Mouse (Mus musculus): ENCODE data around the gene Ctnnd2.

Ctnnd2 gene

GRCm38 (mm10) chr15:30550956-30551355 is 378.6 kb downstream of the Ctnnd2 start:
- DNase-seq = no peak

DNA sequence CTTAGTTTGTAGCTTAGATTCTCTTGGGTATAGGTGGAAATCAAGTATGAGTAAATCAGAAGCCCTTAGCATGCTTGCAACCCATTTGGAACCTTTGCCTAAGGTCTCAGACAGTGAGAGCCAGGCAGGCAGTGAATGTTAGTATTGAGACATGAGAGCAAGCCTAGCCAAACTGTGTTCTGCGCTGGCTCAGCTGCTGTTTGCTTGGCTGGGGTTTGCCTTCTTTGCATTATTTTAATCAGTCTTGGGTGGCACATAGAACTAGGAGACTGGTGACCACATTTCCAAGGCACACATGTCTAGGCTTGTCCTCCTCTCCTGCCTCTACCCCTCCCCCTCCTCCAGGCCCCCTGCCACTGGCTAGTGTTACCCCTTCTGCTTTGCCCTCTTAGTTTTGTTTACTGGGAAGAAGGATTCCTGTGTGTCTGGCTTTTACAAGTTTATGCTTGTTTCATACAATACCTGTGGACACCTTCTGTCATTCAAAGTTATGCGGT is 381.6 kb downstream of the Ctnnd2 start:
- no peak for DNase-seq

DNA sequence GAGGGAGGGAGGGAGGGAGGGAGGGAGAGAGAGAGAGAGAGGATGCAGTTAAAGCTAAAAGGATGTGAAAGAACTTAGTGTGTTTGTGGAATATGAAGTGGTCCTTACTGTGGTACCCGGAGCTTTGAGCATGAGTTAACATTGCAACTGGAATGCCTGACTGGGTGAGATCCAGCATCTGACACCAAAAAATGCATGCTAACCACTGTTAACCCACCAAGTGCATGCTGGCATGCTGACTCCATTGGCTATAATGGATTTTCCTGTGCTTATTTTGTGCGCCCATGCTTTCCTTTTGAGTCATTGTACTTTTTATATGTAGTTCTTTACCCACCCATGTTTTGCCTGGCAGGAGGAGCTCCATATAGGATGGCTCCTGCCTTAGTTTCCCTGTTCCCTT is 383.4 kb downstream of the Ctnnd2 start:
- DNase-seq = no peak

DNA sequence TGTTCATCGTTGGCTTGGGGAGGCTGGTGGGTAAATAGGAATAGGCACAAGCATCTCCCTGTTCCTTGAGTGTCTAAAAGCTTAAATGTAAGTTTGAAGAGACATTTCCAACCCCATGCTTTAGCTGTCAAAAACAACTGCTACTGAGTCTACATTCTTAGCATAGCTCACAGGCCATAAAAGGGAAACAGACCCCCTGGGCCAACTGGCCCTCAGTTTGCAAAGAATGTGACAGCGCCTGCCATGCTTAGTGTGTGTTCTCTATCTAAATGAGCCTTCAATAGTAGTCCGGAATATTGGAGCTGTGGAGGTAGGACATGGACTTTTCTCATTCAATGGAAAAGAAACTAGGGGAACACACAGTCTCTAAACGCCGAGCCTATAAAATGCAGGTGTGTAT is 390.0 kb downstream of the Ctnnd2 start:
- no peak for DNase-seq

GRCm38 (mm10) chr15:30564594-30564993 is 392.2 kb downstream of the Ctnnd2 start:
- DNase-seq = no peak

DNA sequence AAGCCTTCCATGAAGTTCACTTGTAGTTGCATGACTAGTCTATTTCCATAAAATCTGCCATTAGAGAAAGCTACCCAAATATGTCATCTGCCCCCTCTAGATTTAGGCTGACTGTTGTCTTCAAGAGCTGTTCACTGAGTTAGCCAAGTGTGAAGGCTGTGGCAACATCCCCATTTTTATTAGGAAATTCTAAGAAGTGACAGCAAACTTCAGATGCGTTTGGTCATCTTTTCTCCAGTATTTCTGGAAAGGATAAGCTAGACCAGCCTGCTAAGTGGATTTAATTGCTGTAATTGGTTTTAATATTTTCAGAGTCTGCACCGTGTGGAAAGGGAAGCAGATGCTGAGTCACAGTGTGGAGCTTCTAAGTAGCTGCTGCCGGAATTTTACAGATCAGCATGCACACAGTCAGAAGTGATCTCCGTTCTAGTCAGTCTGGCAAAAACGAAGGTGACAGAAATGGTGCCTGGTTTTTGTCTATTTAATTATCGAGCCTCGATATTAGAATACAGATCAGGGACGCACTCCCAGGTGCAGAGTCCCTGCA is 397.9 kb downstream of the Ctnnd2 start:
- DNase-seq = no peak

GRCm38 (mm10) chr15:30587446-30587845 is 415.1 kb downstream of the Ctnnd2 start:
- no peak for DNase-seq

- DNase-seq = no peak
Measured at GRCm38 (mm10) chr15:30590865-30591264, 418.5 kb downstream of the Ctnnd2 start.

DNA sequence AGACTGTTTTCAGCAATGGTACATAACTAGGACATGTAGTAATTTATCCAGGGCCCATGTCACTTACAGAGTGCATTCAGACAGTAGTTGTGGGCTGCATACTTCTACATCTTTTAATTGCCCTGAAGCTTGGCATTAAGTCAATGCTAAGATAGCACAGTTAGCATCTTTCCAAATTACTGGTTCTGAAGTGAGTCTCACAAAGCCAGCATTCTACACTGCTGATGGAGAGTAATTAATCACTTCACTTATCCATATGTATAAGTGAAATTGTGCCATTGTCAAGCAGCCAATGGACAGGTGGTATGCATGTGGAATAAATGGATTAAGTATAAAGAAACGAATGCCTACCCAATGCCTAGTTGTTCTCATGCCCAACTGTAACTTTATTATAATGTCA is 423.1 kb downstream of the Ctnnd2 start:
- no peak for DNase-seq

- DNase-seq = no peak
Measured at GRCm38 (mm10) chr15:30610613-30611012, 438.2 kb downstream of the Ctnnd2 start.

DNA sequence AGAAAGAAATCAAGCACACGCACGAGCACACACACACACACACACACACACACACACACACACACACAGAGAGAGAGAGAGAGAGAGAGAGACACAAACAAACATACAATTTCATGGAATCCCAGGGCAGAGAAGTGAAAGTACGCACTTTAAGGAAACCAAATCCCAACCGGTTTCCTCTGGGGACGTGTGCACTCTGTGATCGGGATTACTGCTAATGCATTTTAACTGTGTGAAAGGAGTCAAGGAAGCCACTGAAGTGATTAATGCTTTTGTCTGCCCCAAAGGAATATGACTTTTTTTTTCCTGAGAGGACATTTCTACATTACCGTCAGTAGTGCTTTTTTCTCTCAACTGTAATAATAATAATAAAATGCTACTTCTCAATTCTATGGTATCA is 443.1 kb downstream of the Ctnnd2 start:
- DNase-seq = no peak

DNA sequence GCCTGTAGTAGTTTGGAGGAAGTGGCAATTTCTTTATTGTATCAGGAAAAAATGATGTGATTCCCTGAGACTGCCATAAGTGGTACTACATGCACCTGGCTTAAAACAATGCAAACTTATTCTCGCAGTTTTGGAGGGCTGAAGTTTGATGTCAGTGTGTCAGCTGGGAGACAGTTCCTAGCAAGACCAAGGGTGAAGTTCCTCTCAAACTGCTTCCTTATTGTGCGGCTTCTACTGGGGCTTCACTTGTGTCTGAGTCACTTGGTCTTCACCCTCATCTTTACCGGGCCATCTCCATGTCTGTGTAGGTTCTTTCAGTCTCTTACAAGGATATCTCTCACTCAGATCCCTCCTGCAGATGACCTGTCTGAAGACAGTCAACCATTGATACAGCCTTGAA is 444.5 kb downstream of the Ctnnd2 start:
- DNase-seq = no peak

DNA sequence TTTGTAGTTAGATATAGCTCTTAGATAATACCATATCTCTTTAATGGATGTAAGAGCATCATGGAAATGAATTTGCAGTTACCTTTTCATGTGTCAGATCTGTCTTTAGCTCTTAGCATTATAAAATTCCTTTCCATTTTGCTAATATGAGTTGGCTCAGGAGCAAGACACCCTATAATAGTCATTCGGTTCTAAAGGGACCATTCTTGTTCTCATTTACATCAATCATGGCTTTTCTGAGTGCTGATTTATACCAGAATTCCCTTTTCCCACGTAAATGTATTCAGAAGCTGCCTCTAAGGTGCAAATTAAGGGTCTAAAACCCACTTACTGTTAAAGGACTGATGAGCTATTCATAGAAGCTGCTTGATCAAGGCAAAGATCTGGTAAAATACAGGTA is 445.5 kb downstream of the Ctnnd2 start:
- no peak for DNase-seq

DNA sequence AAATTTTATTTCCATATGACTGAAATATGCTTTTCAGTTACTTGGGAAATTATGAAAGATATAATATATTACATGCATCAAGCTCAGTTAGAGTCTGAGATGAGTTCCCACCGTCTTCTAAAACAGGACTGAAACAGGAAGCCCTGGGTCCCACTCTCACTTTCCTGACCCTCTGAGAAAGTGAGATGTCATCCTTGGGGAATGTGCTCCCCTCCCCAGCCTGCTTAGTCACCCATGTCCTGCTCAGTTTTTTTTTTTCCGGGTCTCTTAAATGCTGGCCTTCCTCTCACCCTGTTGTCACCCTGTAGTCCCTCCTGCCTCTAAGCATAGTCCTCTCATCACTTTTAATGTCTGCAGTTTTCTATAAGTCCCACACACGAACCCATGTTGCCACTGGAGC is 456.1 kb downstream of the Ctnnd2 start:
- no peak for DNase-seq

GRCm38 (mm10) chr15:30632113-30632735 is 459.8 kb downstream of the Ctnnd2 start:
- DNase-seq = no peak

GRCm38 (mm10) chr15:30633917-30634316 is 461.5 kb downstream of the Ctnnd2 start:
- no peak for DNase-seq

GRCm38 (mm10) chr15:30634522-30634921 is 462.1 kb downstream of the Ctnnd2 start:
- DNase-seq = no peak

DNA sequence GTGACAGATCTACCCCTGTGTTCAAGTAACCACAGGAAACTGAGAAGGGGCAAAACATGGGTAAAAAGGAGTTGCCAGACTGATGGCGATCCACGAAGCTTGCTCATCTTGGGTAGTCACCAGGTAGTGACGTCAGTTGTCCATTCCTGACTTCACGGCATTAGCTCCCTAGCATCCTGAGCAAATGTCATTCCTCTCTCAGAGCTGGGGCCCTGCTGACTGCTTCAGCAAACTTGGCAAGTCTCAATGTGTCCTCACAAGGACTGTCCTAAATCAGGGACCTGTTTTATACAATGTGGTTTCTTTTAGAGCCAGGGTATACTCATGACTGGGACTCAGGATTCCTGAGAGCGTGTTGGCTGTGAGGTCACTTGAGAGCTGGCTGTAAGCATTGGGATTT is 468.3 kb downstream of the Ctnnd2 start:
- DNase-seq = no peak

GRCm38 (mm10) chr15:30645688-30646087 is 473.3 kb downstream of the Ctnnd2 start:
- no peak for DNase-seq

- DNase-seq = peak; percentile 55
Measured at GRCm38 (mm10) chr15:30646501-30647431, 474.4 kb downstream of the Ctnnd2 start.

GRCm38 (mm10) chr15:30647679-30648311 is 475.4 kb downstream of the Ctnnd2 start:
- DNase-seq = peak; percentile 47

- no peak for DNase-seq
Measured at GRCm38 (mm10) chr15:30649964-30650363, 477.6 kb downstream of the Ctnnd2 start.

GRCm38 (mm10) chr15:30655433-30655832 is 483.0 kb downstream of the Ctnnd2 start:
- no peak for DNase-seq
